Mouse (Mus musculus) urinary bladder, postnatal 14 days (tissue): ENCODE data around the gene Aoc1.
"Not testable (repeated sequence)": the region's sequence is repeated elsewhere in the genome, so short reads cannot be mapped to it uniquely, and the experiment has no call there.

Experiments used
- DNase-seq: peaks from one replicate; pipeline ENCODE4 v3.0.0; 2021; ENCODE audit warnings: low spot score

The Aoc1 gene

DNA sequence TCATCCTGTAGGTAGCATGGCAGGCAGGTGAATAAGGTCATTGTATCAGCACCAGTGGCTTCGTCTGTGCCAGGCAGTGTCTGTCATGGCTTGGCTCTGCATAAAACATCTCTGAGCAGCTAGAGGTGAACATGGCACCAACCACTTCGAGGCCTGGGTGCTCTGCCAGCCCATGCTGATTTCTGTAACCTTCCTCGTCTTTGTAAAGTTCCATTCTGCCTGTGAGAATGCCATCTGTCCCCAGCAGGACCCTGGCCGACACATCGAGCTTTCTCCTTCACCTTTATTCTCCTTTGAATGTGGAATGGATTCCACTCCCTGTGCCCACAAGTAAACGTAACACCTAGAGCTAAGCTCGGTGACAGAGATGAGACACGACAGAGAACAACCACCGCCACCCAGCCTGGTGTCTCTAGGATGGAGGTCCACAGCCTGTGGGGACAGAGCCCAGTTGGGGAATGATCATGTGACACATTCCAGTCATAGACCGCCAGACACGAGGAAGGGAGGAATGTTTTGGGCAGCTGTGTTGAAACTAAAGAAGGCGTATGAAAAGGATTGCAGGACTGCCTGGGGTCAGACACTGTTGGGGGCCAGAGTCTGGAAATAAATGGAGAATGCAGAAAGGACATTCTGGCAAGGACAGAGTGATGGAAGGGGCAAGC is 10.9 kb upstream of the Aoc1 start:
- DNase-seq: no peak

DNA sequence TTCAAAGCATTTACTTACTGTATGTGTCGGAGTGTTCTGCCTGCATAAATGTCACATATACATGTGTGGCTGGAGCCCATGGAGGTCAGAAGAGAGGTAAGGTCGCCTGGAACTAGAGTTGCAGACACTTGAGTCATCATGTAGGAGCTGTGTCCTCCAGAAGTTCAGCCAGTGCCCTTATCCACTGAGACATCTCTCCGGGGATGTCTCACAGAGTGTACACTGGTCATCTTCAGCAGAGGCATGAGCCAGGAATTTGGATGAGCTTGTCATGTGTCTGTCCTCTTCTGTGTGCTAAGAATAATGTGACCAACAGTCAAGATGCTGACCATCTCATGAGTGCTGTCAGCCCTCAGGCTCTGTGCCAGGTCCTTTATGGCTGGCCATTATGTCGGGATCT is 9.9 kb upstream of the Aoc1 start:
- no peak for DNase-seq

DNA sequence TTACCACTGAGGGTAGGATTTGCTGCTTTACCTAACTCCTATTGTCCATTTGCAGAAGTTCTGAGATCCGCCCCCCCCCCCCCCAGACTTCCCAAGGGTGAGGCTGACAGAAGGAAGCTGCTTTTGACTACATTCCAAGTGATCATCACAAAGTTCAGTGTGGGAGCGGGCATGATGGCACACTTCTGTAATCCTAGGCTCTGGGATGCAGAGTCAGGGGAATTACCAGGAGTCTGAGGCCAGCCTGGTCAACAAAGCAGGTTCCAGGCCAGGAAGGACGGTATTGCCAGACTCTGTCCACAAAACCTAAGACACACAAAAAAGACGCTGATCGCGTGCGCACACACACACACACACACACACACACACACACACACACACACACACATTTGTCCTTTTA is 9.2 kb upstream of the Aoc1 start:
- no peak for DNase-seq

DNA sequence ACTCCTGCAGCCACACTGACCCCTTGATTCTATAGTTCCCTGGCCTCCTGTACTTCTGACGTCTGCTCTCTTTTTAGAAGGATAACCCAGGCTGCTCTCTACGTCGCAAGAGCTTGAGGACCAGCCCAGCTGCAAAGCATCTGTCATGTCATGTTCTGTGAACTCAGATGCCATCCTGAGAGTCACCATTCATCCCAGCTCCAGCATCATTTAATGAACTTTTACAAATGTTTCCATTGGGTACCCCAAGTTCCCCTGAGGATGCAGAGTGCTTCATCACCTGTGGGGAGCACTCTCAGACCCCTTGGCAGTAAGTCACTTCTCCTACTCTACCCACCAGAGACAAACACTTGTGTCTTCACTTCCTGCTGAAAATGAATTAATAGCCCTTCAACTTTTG is 8.5 kb upstream of the Aoc1 start:
- DNase-seq: no peak

DNA sequence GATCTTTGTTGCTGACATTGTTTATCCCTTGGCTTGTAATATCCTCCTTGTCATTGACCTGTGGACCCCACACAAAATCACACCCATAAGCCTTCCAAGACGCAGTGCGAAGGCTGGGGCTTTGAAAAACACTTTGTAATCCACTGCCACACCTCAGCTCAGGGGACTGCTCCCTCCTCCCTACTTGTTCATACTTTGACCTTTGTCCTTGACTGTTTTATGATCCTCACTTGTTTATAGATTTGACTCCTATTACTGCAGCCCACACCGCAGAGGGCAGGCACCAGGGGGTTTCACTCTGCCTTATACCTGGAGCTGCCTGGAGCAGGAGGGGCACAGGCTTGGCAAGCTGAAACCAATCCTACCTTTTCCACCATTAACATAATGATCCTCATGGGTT is 8.0 kb upstream of the Aoc1 start:
- no peak for DNase-seq

DNA sequence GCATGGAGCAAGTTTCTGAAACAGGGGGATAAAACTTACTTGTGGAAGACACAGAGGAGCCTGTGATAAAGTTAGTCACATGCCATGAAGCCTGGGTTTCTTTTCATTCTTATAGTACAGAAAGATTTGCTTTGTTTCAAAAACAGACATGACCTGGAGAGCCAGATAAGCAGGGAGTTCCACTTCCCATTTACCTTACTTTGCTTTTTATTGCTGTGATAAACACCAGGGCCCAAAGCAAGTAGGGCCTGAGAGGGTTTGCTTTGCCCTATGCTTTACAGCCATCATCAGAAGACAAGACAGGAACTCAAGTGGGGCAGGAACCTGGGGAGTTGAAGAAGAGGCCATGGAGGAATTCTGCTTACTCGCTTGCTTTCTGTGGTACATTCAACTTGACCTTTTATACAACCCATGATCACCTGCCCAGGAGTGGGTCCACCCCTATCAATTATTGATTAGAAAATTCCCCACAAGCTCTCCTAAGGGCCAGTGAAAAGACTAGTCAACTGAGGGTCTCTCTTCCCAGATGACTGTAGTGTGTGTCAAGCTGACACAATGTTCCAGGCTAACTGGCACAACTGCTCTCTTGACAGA is 7.4 kb upstream of the Aoc1 start:
- DNase-seq: no peak

DNA sequence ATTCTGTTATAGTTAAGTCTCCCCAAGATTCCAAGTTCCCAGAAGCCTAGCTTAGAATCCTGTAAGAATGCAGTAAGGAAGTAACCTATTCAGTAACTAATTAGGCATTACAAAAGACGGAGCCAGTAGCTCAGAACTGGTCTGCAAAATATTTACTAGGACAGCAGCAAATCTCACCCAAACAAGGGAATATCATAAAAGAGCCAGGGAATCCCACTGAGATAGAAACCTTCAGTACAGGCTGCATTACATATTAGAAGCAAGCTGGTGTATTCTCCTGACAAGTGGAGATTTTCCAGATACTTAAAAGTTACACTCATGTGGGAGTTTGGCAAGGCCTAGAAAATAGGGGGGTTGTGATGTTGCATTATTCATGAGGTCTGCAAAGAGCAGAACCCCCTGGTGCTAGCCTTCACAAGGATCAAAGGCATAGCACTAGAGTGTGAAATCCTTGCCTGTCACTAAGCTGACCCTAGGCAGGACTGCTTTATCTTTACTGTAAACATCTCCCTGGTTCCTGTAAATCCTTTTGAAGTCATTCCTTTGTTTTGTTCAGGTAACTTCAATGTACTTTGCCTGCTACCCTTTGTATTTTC is 6.2 kb upstream of the Aoc1 start:
- not testable (repeated sequence) for DNase-seq

DNA sequence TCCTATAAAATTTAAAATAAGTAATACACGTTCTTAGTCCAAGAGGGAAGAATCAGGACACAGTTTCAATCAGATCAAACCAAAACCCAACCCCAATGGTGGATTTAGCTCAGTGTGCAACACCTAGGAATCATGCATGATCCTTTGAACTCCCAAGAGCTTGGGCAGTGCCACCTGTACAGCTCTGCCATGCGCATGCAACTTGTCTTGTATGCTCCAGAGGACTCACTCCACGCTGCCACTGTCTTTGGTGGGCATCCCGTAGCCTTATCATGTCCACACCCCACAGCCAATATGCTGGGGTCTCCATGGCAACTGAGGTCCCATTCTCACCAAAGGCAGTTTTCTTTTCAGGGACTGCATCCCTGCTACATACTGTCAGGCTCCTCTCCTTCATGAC is 5.5 kb upstream of the Aoc1 start:
- no peak for DNase-seq

DNA sequence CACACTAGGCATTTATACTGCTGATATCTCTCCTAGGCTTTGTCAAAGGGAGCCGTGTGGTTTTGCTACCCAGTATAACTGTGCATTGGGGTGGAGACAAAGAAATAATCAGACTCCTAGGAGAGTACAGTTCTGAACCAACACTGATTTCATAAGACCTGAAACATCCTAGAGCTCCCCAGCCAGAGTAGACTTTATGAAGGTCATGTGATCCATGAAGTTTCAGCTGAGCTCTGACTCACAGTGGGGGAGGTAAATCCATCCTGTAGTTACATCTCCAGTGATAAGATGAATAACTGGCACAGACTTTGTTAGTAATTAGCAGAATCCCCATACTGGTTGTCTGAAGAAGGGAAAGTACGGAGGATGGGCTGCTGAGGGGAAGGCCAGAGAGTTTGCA is 2.9 kb upstream of the Aoc1 start:
- DNase-seq: no peak

DNA sequence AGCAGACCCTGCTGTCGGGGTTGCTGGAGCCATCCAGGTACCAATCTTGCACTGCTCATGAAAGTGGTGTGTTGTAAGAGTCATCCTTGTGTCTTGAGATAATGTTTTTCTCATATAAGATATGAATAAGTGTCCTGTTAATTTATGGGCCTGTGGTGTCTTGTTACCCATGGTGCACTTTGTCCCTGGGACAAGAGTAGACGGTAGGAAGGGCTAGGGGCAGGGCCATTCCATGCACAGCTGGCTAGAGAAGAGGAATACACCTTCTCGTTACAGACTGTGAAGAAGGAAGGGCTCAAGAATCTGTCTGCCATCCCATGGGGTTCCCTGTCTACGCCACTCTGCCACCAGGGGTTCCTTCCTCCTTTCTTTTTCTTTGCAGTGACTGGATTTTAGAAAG is 1.9 kb downstream of the Aoc1 start:
- DNase-seq: no peak

DNA sequence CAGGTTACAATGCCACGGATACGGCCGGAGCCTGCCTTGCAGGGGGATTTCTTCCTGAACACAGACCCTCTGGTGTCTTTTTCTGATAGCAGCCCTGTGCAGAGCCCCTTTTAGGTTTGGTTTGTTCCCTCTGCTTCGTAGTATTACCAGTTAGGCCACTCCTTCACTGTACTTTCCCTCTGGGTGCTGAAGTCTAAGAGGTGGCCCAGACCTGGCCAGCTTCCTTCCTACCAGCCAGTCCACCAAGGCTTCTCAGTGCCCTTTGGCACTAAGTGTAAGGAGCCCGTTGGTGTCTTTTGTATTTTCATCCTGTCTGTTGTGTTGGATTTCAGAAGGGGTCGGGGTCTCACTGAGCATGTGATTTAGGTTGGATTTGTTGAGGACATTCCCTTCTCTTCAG is 2.8 kb downstream of the Aoc1 start:
- DNase-seq: no peak

DNA sequence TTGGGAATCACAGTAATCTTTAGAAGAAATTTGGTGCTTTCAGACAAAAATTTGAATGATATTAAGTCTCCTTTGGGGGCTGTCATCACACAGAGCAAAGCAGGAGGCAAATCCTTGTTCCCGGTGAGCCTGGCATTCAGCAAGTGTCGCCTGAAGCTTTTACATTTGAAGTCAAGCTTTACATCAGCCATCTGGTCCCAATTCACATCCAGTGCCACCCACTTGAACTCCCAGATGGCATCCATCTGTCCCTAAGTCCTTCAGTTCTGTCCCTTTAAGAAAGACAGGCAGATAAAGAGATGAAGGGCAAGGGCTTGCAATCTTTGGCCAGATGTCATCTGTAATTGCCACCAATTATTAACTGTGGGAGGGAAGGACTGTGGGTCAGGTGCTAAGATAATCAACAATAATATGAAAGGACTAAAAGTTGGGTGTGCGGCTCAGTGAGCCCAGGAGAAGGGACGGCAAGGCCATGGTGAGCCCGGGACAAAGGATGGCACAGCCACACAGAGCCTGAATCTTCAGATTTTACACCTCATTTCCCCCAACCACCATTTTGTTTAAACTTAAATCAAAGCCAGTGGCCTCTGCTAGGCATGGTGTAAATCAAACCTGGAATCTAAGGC is 3.9 kb downstream of the Aoc1 start:
- DNase-seq: no peak

DNA sequence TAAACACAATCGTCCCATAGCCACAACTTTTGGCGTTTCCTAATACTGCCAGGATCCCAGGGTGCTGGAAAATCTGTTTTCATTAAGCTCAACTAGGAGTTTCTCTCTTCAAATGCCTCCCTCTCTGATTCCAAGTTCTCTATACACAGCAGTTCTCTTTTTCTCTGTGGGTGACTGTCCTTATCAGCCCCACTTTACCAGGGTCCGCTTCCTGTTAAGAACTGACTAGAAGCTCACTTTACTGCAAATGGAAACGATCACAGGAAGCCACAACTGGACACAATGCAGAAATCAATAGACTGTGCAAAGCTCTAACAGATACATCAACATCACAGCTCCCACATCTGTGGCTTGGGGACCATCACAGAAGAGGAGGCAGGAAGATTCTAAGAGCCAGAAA is 21.5 kb downstream of the Aoc1 start:
- DNase-seq: no peak

DNA sequence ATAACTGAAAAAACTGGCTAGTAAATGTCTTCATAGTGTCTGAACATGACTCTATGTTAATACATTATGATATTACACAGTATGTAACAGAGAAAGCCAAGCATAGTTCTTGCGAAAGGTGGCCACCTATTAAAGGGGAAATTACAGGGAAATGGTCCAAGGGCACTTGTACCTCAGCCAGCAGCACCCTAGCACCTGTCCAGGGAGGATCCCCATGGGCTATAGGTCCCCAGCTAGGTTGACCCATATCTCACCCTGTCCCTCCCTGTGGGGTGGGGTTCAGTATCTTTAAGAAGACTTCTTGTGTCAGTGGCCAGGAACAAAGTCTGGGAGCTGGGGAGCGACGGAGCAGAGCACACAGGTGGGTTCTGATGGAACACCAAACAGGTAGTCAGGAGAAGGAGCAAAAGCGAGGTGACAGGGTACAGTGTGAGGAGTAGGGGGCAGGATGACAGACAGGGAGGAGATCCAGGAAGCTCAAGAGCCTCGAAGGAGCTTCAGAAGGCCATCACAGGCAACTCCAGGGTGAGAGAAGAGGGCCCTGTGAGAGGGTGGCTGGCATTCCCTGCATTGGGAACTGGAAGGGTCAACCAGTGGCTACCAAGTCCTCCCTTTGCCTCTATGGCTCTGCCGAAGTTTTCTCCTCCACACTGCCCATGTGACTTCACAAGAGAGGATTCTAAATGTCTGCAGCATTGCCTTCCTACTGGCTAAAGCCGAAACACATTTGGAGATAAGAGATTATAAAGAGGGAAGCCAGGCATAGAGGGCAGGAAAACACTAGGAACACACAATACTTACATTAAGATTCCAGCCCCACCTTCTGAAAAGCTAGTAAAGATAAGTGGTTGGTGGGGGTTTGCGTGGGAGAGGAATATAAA is 22.5 kb downstream of the Aoc1 start:
- DNase-seq: no peak

DNA sequence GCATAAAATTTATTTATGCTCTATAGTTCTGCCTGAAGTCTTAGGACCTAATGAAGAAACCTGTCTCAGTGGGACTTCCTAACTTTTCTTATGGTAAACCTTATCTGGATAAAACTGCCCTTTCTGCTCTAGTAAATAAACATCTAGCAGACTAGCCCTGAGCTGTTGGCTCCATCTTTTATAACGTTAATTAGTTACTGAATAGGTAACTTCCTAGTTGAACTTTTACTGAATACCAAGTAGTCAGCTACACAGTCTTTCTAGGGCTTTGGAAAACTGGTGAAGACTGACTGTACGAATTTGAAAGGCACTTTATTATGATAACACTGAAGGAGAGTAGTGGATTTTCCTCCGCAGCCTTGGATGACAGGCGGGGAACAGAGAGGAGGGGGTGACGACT is 23.2 kb downstream of the Aoc1 start:
- no peak for DNase-seq

DNA sequence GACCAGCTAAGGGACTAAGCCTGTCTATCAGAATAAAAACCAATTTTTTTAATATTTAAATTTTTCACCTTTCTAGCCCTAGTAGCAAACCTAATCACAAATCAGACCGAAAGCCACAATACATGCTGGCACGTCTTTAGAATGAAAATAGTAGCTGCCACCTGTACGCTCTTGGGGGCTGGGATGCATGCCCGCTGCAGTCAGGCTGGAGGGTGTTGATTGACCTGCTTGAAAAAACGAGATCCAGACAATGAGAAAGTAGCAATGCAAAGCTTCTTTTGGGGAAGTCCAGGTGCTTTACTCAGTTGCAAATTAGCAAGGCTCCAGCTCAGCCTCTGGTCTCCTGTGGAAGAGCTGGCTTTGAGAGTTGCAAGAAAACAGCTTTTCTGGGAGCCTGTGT is 24.3 kb downstream of the Aoc1 start:
- no peak for DNase-seq

DNA sequence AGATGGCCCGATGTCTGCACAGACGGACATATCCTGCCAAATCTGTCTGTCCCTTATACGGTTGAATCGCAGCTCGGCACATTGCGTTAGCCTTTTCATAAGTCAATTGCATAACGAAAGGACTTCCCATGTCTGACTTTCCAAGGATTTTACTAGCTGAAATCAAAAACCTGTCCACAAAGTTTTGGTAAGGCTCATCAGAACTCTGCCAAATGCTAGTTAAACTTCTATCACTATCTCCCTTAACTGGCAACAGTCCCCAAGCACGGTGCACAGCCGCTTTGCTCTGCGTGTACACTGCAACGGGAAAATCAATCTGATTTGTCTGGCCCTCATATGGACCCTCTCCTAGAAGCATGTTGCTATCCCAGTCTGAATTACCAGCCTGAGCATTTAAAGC is 28.6 kb downstream of the Aoc1 start:
- DNase-seq: not testable (repeated sequence)

DNA sequence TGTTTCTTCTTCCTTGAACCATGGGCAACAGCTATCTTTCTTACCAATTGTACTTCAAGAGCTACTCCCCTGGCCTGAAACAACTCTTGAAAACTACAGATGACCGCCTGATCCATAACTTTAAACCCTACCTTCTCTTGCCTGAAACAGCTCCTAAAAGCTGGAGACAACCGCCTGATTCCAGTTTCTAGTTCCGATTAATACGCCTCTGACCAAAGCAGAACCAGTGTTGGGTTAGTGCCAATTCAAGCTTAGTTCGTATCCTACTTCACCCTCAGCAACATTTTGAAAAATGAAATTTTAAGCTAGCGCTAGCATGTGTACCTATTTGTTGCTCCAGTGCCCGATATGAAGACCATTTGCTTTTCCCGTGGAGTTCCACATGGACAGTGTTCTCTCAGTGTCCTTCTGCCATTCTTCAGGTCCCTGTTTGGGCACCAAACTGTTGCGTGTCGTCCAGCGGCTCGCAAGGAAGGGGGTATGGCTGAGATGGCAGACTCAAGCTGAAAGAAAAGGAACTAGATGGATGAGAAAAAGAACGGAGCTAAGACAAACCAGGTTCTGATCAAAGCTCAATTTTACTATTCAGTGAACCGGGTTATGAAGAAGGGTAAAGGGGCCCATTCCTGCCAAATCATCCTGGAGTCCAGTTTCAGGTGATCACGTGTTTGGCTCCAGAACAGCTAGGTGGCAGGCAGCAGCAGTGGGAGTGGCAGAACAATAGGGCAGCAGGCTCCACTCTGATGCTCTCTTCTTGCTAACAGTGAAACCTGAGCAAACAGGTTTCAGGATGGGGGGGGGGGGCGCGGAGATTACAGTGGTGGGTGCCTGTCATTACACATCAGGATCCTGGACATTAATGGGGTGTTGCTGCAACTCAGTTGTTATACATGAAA is 30.1 kb downstream of the Aoc1 start:
- no peak for DNase-seq

DNA sequence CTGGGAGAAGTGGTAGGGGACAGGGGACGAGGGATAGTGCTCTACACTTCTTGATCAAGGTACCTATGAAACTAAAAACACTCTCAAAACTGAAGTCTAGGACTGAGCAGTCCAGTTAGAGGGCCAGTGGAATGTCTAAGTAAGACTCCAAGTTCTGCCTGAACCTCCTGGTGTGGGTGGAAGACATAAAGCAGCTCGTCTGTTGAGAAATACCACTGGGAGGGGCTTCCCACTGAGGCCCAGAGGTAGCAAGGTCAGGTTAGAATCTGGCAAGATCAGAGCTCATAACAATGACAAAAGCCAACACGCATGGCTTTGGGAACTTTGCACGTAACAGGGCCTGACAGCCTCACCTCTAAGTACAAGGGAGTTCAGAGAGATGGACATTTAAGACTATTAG is 30.7 kb downstream of the Aoc1 start:
- no peak for DNase-seq

DNA sequence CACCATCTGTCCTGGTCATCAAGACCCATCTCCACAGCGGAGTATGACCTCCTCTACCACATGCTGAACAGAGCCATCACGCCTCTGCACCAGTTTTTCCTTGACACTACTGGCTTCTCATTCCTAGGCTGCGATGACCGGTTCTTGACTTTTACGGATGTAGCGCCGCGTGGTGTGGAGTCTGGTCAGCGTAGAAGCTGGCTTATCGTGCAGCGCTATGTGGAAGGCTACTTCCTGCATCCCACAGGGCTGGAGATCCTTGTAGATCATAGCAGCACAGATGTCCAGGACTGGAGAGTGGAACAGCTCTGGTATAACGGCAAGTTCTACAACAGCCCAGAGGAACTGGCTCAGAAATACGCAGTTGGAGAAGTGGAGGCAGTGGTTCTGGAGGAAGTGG is 32.9 kb downstream of the Aoc1 start:
- no peak for DNase-seq

DNA sequence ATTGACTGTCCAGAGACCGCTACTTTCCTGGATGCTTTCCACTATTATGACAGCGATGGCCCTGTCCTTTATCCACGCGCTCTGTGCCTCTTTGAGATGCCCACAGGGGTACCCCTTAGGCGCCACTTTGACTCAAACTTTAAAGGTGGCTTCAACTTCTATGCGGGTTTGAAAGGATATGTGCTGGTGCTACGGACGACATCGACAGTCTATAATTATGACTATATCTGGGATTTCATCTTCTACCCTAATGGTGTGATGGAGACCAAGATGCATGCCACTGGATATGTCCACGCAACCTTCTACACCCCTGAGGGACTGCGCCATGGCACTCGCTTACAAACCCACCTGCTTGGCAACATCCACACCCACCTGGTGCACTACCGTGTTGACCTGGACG is 33.7 kb downstream of the Aoc1 start:
- DNase-seq: no peak

DNA sequence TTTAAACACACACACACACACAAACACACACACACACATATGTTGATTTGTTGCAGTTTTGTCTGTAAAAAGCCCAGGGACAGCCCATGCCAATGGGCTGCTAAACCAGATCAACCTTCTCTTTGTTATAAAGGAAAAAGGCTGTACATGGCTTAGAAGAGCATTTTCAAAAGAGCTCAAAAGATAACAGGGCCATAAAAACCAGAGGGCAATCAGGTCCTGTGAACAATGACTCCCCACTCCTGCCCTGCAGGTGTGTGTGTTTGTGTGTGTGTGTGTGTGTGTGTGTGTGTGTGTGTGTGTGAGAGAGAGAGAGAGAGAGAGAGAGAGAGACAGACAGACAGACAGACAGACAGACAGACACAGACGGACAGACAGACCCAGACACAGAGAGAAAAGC is 36.5 kb downstream of the Aoc1 start:
- DNase-seq: no peak
